Mouse (Mus musculus): ENCODE measurements around the gene Aldoart1. TPM values are rescaled to one million over a fixed set of nuclear protein-coding genes. Genes with fewer than 3 reads are reported as not detected.

The Aldoart1 gene
- polyA plus RNA-seq (2015; fragmentation: Nextera tagmentation; extraction: Ambion mirVana) = 0.15 TPM in 1 of 2 replicates, not detected in the other

DNA sequence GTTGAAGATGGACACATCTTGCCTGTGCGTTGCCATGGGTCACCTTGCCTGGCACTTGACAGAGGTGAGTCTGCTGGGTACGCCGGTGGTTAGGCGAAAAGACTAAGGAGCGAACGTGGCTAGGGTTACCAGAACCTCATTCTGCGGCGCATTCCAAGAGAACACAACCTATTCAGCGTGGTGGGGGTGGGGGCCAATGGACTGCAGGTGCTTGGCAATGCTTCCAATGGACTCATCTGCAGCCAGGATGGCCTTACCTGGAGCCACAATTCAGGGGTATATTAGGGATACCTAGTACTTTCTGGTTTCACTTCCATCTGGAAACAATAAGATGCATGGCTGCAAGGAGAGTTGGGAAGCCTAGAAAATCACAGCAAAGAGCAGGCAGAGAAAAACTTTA is at the start of gene Aldoart1:
Gene Aldoart1, minus strand, starts transcription at position 101 of the 400 bp plus-strand sequence.
- H3K9ac ChIP-seq = no peak within 1 kb of the TSS
- no peaks in the 10 kb centered on the region for H3K4me1 ChIP-seq (replicated peaks)
- no peak for ATAC-seq (ENCODE audit: low read depth)
- no peak within 1 kb of the TSS for H3K4me3 ChIP-seq
- no peaks in the 10 kb centered on the region for H3K36me3 ChIP-seq
- WGBS = 93% methylated on average over 9 of the region's 9 CpGs
- no peak within 1 kb of the TSS for H3K4me2 ChIP-seq
- H3K27ac ChIP-seq (replicated peaks) = no peak within 1 kb of the TSS
- no peaks in the 10 kb centered on the region for H3K9me3 ChIP-seq
- no peaks in the 10 kb centered on the region for H3K27me3 ChIP-seq

DNA sequence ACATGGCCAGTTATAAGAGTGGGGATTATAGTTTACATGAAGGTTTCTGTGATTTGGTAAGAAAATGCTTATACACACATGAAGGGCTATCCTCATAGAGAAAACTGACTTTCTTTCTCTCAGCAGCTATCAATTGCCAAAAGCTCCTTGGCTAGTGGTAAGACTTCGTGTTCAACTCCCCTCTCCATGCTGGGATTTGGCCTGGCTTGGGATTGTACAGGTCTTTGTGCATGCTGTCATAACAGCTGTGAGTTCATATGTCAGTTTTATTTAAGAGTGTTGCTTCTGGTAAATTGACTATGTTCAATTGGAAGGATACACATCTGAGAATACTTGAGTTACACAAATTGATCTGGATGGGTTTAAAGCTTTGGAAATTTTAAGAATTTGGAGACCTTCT is 49.1 kb upstream of the Aldoart1 start:
- WGBS = 68% methylated on average over 1 of the region's 1 CpGs
- Histone ChIP-seq H3K36me3 (no peaks in the 10 kb centered on the region), H3K27ac (replicated peaks) (no peak overlapping the region), H3K4me2 (no peak overlapping the region), H3K4me3 (no peak overlapping the region), H3K9ac (no peak overlapping the region), H3K9me3 (no peaks in the 10 kb centered on the region), H3K27me3 (no peaks in the 10 kb centered on the region), H3K4me1 (replicated peaks) (no peaks in the 10 kb centered on the region)
- no peak for ATAC-seq (ENCODE audit: low read depth)

DNA sequence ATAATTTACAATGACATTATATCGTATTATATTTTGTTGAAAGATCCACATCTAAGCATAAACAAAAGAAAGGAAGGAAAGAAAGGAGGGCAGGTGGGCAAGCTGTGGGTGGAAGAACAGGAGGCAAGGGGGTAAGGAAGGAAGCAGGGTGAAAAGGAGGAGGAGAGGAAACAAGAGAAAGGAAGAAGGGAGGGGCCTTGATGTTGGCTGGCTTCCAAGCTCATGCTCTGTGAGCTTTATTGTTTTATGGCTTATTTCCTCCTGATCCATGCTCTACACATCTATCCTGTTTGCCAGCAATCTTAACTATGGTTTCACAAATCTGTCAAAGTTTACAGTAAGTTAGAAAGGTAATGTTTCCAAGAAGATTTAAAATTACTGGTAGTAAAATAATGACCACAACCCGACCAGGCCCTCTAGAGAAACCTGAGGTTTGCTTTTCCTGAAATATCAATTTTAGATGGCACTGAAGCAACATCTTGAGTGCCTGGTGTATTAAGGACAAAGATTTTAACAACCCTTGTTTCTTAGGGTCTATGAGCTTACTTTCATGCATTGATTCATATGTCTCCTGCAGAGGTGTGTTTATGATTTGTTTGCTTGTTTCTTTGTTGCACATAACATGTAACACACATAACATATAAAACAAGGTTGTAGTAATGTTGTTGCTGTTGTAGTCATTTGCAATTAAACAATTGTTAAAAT is 13.1 kb upstream of the Aldoart1 start:
- Histone ChIP-seq H3K36me3 (no peaks in the 10 kb centered on the region), H3K4me1 (replicated peaks) (0 out of 2 replicates have a peak, but pooled peaks cover 5% of the 10 kb centered on the region), H3K9ac (no peak overlapping the region), H3K4me2 (no peak overlapping the region), H3K4me3 (no peak overlapping the region), H3K27ac (replicated peaks) (no peak overlapping the region), H3K9me3 (no peaks in the 10 kb centered on the region), H3K27me3 (no peaks in the 10 kb centered on the region)
- no peak for ATAC-seq (ENCODE audit: low read depth)
- WGBS = 81% methylated on average over 2 of the region's 2 CpGs

DNA sequence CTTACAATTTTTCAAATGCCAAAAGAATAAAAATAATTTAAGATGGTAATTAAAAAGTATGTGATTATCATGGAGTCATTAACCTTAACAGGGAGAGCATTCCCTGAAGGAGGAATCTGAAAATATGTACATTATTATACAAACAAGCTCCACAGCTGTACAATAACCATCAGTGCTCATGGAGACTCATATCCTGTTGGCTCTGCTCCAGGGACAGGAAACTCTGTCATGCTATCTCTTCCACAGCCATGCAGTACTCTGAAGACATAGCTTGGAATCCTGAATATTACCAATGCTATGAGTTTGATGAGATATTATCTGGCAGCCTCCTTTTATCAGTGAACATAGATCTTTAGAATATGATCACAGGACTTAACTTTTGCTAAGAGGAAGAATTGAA is 8.2 kb downstream of the Aldoart1 start:
- no peak overlapping the region for H3K4me3 ChIP-seq
- no peak overlapping the region for H3K27ac ChIP-seq (replicated peaks)
- no peak overlapping the region for H3K4me2 ChIP-seq
- H3K27me3 ChIP-seq = no peaks in the 10 kb centered on the region
- no peak overlapping the region for H3K9ac ChIP-seq
- H3K9me3 ChIP-seq = no peaks in the 10 kb centered on the region
- H3K36me3 ChIP-seq = no peaks in the 10 kb centered on the region
- no peak for ATAC-seq (ENCODE audit: low read depth)
- no peaks in the 10 kb centered on the region for H3K4me1 ChIP-seq (replicated peaks)

DNA sequence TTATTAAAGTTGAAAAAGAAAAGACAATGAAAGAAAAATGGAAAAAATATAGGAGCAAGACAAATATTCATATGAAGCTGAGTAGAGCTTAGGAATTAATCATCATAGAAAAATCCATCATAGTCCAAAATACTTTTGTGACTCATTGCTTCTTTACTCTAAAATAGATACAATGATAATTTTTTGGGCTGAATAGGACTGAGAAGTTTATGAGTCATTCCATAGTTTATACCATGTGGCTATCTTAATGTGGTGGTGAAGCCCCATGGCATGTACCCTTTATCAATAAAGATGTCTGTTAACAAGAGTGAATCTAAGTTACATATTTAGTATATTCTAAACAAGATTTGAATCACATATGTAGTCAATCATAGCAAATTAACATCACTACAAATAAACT is 9.4 kb downstream of the Aldoart1 start:
- no peak for ATAC-seq (ENCODE audit: low read depth)
- no peaks in the 10 kb centered on the region for H3K27me3 ChIP-seq
- no peak overlapping the region for H3K4me2 ChIP-seq
- H3K4me3 ChIP-seq = no peak overlapping the region
- no peaks in the 10 kb centered on the region for H3K9me3 ChIP-seq
- no peak overlapping the region for H3K27ac ChIP-seq (replicated peaks)
- H3K36me3 ChIP-seq = no peaks in the 10 kb centered on the region
- H3K9ac ChIP-seq = no peak overlapping the region
- no peaks in the 10 kb centered on the region for H3K4me1 ChIP-seq (replicated peaks)

DNA sequence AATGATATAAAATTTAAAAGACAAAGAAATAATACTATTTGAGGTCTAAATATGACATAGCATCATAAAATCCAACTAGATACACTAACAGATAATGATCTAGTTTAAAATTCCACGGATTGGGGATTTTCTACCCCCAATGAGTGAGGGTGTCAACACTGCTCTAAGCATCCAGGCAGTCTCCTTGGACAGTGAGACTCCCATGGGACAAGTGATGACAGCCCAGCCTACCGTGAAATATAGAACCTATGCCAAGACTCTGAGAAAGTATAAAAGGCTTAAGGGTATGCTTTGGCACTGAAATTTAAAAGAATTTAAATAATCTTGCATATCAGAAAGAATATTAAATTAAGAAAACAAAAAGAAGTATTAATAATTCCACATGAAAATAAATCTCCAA is 16.0 kb downstream of the Aldoart1 start:
- no peaks in the 10 kb centered on the region for H3K9me3 ChIP-seq
- no peak overlapping the region for H3K4me2 ChIP-seq
- H3K27me3 ChIP-seq = no peaks in the 10 kb centered on the region
- 64% methylated on average over 2 of the region's 2 CpGs for WGBS
- H3K4me3 ChIP-seq = no peak overlapping the region
- no peak overlapping the region for H3K27ac ChIP-seq (replicated peaks)
- no peaks in the 10 kb centered on the region for H3K36me3 ChIP-seq
- H3K9ac ChIP-seq = no peak overlapping the region
- no peaks in the 10 kb centered on the region for H3K4me1 ChIP-seq (replicated peaks)
- no peak for ATAC-seq (ENCODE audit: low read depth)

DNA sequence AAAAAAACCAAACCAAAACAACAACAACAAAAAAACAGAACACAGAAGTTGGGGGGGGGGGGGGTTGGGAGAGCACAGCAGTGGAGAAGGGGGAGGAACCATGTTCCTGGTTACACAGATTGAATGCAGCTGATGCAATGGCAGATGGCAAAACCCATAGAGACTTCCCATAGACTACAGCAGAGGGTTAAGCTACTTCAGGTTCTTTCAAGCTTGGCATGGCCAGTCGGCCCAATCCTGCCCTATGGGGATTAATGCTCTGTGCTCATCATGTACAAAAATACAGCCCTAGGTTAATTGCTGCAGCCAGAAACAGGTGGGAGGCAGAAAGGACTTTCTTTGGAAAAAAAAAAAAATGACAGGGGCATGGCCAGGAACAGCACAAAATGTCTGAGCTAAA is 17.0 kb downstream of the Aldoart1 start:
- Histone ChIP-seq H3K27me3 (no peaks in the 10 kb centered on the region), H3K4me3 (no peak overlapping the region), H3K4me2 (no peak overlapping the region), H3K36me3 (no peaks in the 10 kb centered on the region), H3K9ac (no peak overlapping the region), H3K4me1 (replicated peaks) (no peaks in the 10 kb centered on the region), H3K9me3 (no peaks in the 10 kb centered on the region), H3K27ac (replicated peaks) (no peak overlapping the region)
- WGBS = 39% methylated on average over 1 of the region's 1 CpGs
- ATAC-seq (ENCODE audit: low read depth) = no peak

DNA sequence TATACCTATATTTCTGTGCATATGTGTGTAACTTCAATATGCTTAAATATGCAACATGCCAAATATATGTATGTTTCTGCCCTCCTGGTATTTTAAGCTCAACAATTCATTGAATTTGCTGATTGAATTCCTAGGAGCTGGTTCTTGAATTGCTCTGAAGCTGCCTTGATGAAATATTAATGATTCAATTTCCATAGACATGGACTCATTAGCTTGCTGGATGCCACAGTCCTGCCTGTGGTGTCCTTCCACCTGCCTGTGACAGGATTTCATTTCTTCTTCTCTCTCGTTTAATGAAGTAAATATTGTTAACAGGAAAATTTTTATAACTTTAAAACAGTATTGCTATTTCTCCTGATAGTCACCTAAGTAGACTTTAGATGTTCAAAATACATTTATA is 51.6 kb downstream of the Aldoart1 start:
- no peak overlapping the region for H3K4me2 ChIP-seq
- no peaks in the 10 kb centered on the region for H3K4me1 ChIP-seq (replicated peaks)
- 0 out of 2 replicates have a peak, but pooled peaks have one; percentile 47 for ATAC-seq (ENCODE audit: low read depth)
- H3K27me3 ChIP-seq = no peaks in the 10 kb centered on the region
- no peak overlapping the region for H3K27ac ChIP-seq (replicated peaks)
- WGBS = 55% methylated on average over 1 of the region's 1 CpGs
- H3K9ac ChIP-seq = no peak overlapping the region
- H3K4me3 ChIP-seq = no peak overlapping the region
- no peaks in the 10 kb centered on the region for H3K9me3 ChIP-seq
- H3K36me3 ChIP-seq = no peaks in the 10 kb centered on the region

Data from neural tube, embryonic 13.5 days (tissue).